Comparison of ENCODE assay signal across 12 mouse cellular contexts in the genomic region with DNA sequence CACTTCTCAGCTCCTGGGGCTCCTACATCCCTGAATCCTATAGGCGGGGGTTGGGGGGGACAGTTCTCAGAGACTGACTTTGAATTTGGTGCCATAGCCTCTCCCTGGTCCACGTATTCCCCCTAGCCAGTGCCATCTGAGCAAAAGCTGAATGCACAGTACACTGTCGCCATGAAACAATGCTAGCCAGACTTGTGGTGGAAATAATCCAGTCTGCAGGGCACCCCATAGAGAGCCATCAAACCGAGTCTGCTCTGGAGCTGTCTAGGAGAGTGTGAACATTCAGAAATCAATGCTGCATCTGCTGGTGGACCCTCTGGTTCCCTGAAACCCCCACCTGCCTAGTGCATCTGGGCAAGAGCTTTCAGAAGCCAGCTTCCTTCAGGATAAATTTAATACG. TPM values are rescaled to one million over a fixed set of nuclear protein-coding genes. Genes with fewer than 3 reads are reported as not detected.
DNase-seq lines count a peak whose midpoint lies in the region; ATAC-seq and TF ChIP-seq lines count a peak whose summit lies in the region.
"Had no signal": no experiment of that assay in that cellular context is flagged by ENCODE, and none has a peak within 500 bp of the region (broad histone marks: within the 10 kb centered on the region; RNA-seq: fewer than 3 reads in every experiment).

No protein-coding gene starts in this region.

- intact Hi-C loops in left cerebral cortex, adult 2 months (cut with DNase I) = loop anchor here (5.0 to 10.0 kb wide), 2 partner anchors 344 to 563 kb away; no protein-coding TSS in a partner anchor
- intact Hi-C loops in left cerebral cortex, postnatal 10 days (cut with DNase I) = loop anchor here (10.0 kb wide), 4 partner anchors 167 to 347 kb away; no protein-coding TSS in a partner anchor

- no peak for TF ChIP-seq CTCF in left cerebral cortex, adult 2 months (IDR thresholded peaks at IDR 0.05)

- H3K4me2 ChIP-seq in hindbrain, embryonic 16.5 days (ENCODE audit: low read length) = peak overlapping the region; percentile 81
- H3K4me2 ChIP-seq: embryonic facial prominence, embryonic 12.5 days had no signal

- peak overlapping the region; percentile 64 for H3K9ac ChIP-seq in hindbrain, embryonic 16.5 days (ENCODE audit: low read depth, low read length)
- H3K9ac ChIP-seq: embryonic facial prominence, embryonic 12.5 days; liver, postnatal 0 days had no signal

- no peaks in the 10 kb centered on the region for H3K9me3 ChIP-seq in hindbrain, embryonic 16.5 days (ENCODE audit: control insufficient read depth, low read length)
- H3K9me3 ChIP-seq: embryonic facial prominence, embryonic 12.5 days had no signal

- 39% methylated on average over 5 of the region's 5 CpGs for WGBS in hindbrain, embryonic 16.5 days

- peaks cover 19% of the 10 kb centered on the region for H3K4me1 ChIP-seq in hindbrain, embryonic 16.5 days (ENCODE audit: control insufficient read depth, insufficient read depth, low read depth, low read length)

- ATAC-seq in hindbrain, embryonic 16.5 days = peak; percentile 46
- ATAC-seq: liver, postnatal 0 days had no signal

- no peaks in the 10 kb centered on the region for H3K27me3 ChIP-seq in hindbrain, embryonic 16.5 days (replicated peaks; ENCODE audit: control insufficient read depth, insufficient read depth, low read length)
- H3K27me3 ChIP-seq: CH12.LX had no signal

- H3K27ac ChIP-seq in left cerebral cortex, adult 2 months = peak overlapping the region; percentile 73
- H3K27ac ChIP-seq in hindbrain, embryonic 16.5 days (ENCODE audit: low read depth, low read length) = peak overlapping the region; percentile 78
- H3K27ac ChIP-seq: embryonic facial prominence, embryonic 12.5 days had no signal

- peak overlapping the region; percentile 69 for H3K4me3 ChIP-seq in left cerebral cortex, adult 2 months
- peak overlapping the region; percentile 59 for H3K4me3 ChIP-seq in hindbrain, embryonic 16.5 days (ENCODE audit: low read length)
- H3K4me3 ChIP-seq: embryonic facial prominence, embryonic 12.5 days had no signal

- DNase-seq in left cerebral cortex, adult 2 months (ENCODE audit: extremely low spot score in 1 of 2, low spot score in 2 of 2) = no peak
- no peak for DNase-seq in left cerebral cortex, adult 8-10 months (ENCODE audit: low spot score in 2 of 2)
- DNase-seq in cerebellum, adult 9-11 months = peak; percentile 69
- peak; percentile 42 for DNase-seq in retina, embryonic 14.5 days (ENCODE audit: low spot score)
- DNase-seq in urinary bladder, postnatal 25 days (ENCODE audit: low spot score) = no peak
- DNase-seq in left cerebral cortex, postnatal 10 days (ENCODE audit: extremely low spot score in 1 of 2, low spot score in 2 of 2) = no peak
- DNase-seq: heart, adult 18-20 months; liver, postnatal 0 days; spleen, adult 18-20 months had no signal

- H3K36me3 ChIP-seq in hindbrain, embryonic 16.5 days (ENCODE audit: control insufficient read depth, insufficient read depth, low read length) = no peaks in the 10 kb centered on the region
- H3K36me3 ChIP-seq: embryonic facial prominence, embryonic 12.5 days had no signal

RNA-seq across cellular contexts. Expression of a gene that starts 9.7 kb away (rescaled TPM):
- 100 to 1,000 TPM; 210 to 254 TPM for total RNA-seq in left cerebral cortex, adult 2 months (2021)
- total RNA-seq in left cerebral cortex, adult 8-10 months (2022) = 100 to 1,000 TPM; 214 to 238 (median 221) TPM
- polyA plus RNA-seq in hindbrain, embryonic 16.5 days (2015; fragmentation: Nextera tagmentation; extraction: Ambion mirVana) = 213 and 236 TPM in 2 replicates
- 100 to 1,000 TPM; 247 to 258 TPM for total RNA-seq in left cerebral cortex, postnatal 10 days (2021)
- total RNA-seq: heart, adult 18-20 months had no signal
- polyA plus RNA-seq: liver, postnatal 0 days had no signal

Comparison
In these comparisons a context has a peak if more than half of its experiments do, and no peak if none do; other contexts are left out.
1. DNase-seq: peak in cerebellum, adult 9-11 months (single experiment) and retina, embryonic 14.5 days (single experiment); none in left cerebral cortex, adult 2 months (0 of 2), left cerebral cortex, adult 8-10 months (0 of 2), urinary bladder, postnatal 25 days (single experiment) and left cerebral cortex, postnatal 10 days (0 of 2).